ENCODE assay signal across 10 mouse cellular contexts in the genomic region with DNA sequence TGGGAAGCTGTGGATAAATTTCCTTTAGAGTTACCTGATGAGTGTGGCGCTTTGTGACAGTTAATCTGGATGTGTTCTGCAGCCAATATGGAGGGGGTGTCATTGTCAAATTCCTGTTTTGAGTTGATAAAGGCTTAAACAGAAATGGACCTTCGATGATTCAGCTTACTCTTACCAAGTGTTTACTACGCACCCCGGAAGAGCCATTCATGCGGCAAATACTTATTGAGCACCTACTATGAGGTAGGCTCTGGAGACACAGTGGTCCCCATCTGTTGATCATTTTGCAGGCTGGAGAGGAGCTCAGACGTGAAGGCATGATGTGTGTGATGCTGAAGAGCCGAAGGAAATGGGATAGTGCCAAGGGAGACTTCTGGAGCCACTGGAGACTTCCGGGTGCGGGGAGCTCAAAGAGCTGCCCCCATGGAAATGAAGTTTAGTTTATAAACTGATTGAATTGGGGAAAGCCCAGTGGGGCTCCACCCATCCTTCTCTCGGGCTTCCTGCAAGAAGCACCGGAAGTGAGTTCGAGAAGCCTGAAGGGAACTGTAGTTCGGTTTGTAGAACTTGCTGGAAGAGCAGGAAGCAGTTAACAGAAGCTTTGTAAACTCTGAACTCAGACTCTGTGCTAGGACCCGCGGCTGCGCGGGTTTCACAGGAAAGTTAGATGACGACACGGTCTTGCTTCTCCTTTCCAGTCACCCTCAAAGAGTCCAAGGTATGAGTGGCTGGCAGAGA.
DNase-seq lines count a peak whose midpoint lies in the region; ATAC-seq and TF ChIP-seq lines count a peak whose summit lies in the region.
"Had no signal": no experiment of that assay in that cellular context is flagged by ENCODE, and none has a peak within 500 bp of the region (broad histone marks: within the 10 kb centered on the region; RNA-seq: fewer than 3 reads in every experiment).

No protein-coding gene starts in this region.

- H3K9ac ChIP-seq in intestine, embryonic 15.5 days = no peak overlapping the region
- no peak overlapping the region for H3K9ac ChIP-seq in intestine, postnatal 0 days (ENCODE audit: low read depth, low read length)
- H3K9ac ChIP-seq in liver, embryonic 15.5 days = no peak overlapping the region
- H3K9ac ChIP-seq: hindbrain, embryonic 12.5 days had no signal

- H3K27ac ChIP-seq in intestine, embryonic 15.5 days = peak overlapping the region; percentile 54; the same call in 1 of the 2 replicates
- H3K27ac ChIP-seq in intestine, postnatal 0 days (ENCODE audit: low read depth, low read length) = no peak overlapping the region
- peak overlapping the region; percentile 64 for H3K27ac ChIP-seq in liver, embryonic 15.5 days (replicated peaks)
- H3K27ac ChIP-seq: hindbrain, embryonic 12.5 days had no signal

- no peaks in the 10 kb centered on the region for H3K36me3 ChIP-seq in intestine, embryonic 15.5 days
- H3K36me3 ChIP-seq in intestine, postnatal 0 days (ENCODE audit: control insufficient read depth, insufficient read depth) = no peaks in the 10 kb centered on the region
- H3K36me3 ChIP-seq in liver, embryonic 15.5 days (replicated peaks) = no peaks in the 10 kb centered on the region
- H3K36me3 ChIP-seq: hindbrain, embryonic 12.5 days had no signal

- peak overlapping the region; percentile 28; the same call in 1 of the 2 replicates for H3K4me2 ChIP-seq in intestine, embryonic 15.5 days (replicated peaks)
- H3K4me2 ChIP-seq in intestine, postnatal 0 days (replicated peaks; ENCODE audit: low read depth) = no peak overlapping the region
- H3K4me2 ChIP-seq in liver, embryonic 15.5 days = no peak overlapping the region; the same call in 1 of the 2 replicates
- H3K4me2 ChIP-seq: hindbrain, embryonic 12.5 days had no signal

- no peaks in the 10 kb centered on the region; the same call in 1 of the 2 replicates for H3K9me3 ChIP-seq in intestine, embryonic 15.5 days
- H3K9me3 ChIP-seq in intestine, postnatal 0 days (ENCODE audit: control insufficient read depth) = no peaks in the 10 kb centered on the region
- no peaks in the 10 kb centered on the region for H3K9me3 ChIP-seq in liver, embryonic 15.5 days (replicated peaks)
- H3K9me3 ChIP-seq: hindbrain, embryonic 12.5 days had no signal

- no peaks in the 10 kb centered on the region for H3K27me3 ChIP-seq in intestine, embryonic 15.5 days (replicated peaks)
- no peaks in the 10 kb centered on the region for H3K27me3 ChIP-seq in intestine, postnatal 0 days (replicated peaks; ENCODE audit: control insufficient read depth, insufficient read depth, low read length)
- H3K27me3 ChIP-seq in liver, embryonic 15.5 days = no peaks in the 10 kb centered on the region
- H3K27me3 ChIP-seq: hindbrain, embryonic 12.5 days had no signal

- peaks cover 12% of the 10 kb centered on the region for H3K4me1 ChIP-seq in intestine, embryonic 15.5 days (replicated peaks)
- H3K4me1 ChIP-seq in intestine, postnatal 0 days (replicated peaks; ENCODE audit: control insufficient read depth, insufficient read depth, low read length) = 0 out of 2 replicates have a peak, but pooled peaks cover 3% of the 10 kb centered on the region
- H3K4me1 ChIP-seq in liver, embryonic 15.5 days (replicated peaks) = peaks cover 28% of the 10 kb centered on the region

- no peak for TF ChIP-seq CTCF in intestine, postnatal 0 days (IDR thresholded peaks at IDR 0.05; ENCODE audit: low read depth)

- no peak overlapping the region for H3K4me3 ChIP-seq in intestine, embryonic 15.5 days (replicated peaks)
- no peak overlapping the region for H3K4me3 ChIP-seq in intestine, postnatal 0 days (ENCODE audit: low read depth, low read length)
- no peak overlapping the region for H3K4me3 ChIP-seq in liver, embryonic 15.5 days (replicated peaks)
- H3K4me3 ChIP-seq: hindbrain, embryonic 12.5 days had no signal

- 77% methylated on average over 19 of the region's 19 CpGs for WGBS in intestine, embryonic 15.5 days
- WGBS in intestine, postnatal 0 days = 72% methylated on average over 19 of the region's 19 CpGs
- WGBS in liver, embryonic 15.5 days (ENCODE audit: insufficient replicate concordance) = 61% methylated on average over 19 of the region's 19 CpGs

- no peak for ATAC-seq in intestine, embryonic 15.5 days
- ATAC-seq in intestine, postnatal 0 days = no peak
- no peak for ATAC-seq in liver, embryonic 15.5 days (ENCODE audit: insufficient read depth)
- peak; percentile 16; the same call in 1 of the 2 replicates for ATAC-seq in neutrophil, adult 5-6 weeks (ENCODE audit: extremely low read depth, insufficient number of reproducible peaks, low FRiP score, poor library complexity, severe bottlenecking)

- DNase-seq in R1 (ENCODE audit: low read depth, low spot score) = peak; percentile 86
- DNase-seq in cerebellum, postnatal 25 days = no peak
- DNase-seq in spleen, postnatal 10 days (ENCODE audit: low spot score in 2 of 2) = no peak
- no peak for DNase-seq in thymus, postnatal 36 days
- DNase-seq: right cerebral cortex, postnatal 4 days had no signal
